Mouse (Mus musculus): ENCODE measurements around the gene Hic2.

The Hic2 gene

GRCm38 (mm10) chr16:17271856-17272255, 38.5 kb downstream of the Hic2 start:
- in situ Hi-C loops (cut with MboI; ENCODE audit: low sequenced_read_pairs): no loop called here

- in situ Hi-C loops (cut with MboI; ENCODE audit: low sequenced_read_pairs): no loop called here
These were observed 42.3 kb downstream of the Hic2 start, which contains the start of gene Tmem191c for GRCm38 (mm10) chr16:17275721-17276120. Tmem191c (plus strand) TSS chr16:17276077.

- in situ Hi-C loops (cut with MboI; ENCODE audit: low sequenced_read_pairs): no loop called here
These were observed 43.1 kb downstream of the Hic2 start for GRCm38 (mm10) chr16:17276164-17277151.

- in situ Hi-C loops (cut with MboI; ENCODE audit: low sequenced_read_pairs): no loop called here
These were observed 44.2 kb downstream of the Hic2 start for GRCm38 (mm10) chr16:17277342-17278211.

GRCm38 (mm10) chr16:17280471-17280870, 47.1 kb downstream of the Hic2 start:
- in situ Hi-C loops (cut with MboI; ENCODE audit: low sequenced_read_pairs): loop anchor here (10.0 kb wide), 1 partner anchor 156 kb away; the partner anchor contains the start of gene 2610318N02Rik

GRCm38 (mm10) chr16:17283151-17283550, 49.8 kb downstream of the Hic2 start:
- in situ Hi-C loops (cut with MboI; ENCODE audit: low sequenced_read_pairs): loop anchor here (10.0 kb wide), 1 partner anchor 158 kb away; the partner anchor contains the start of gene 2610318N02Rik

- in situ Hi-C loops (cut with MboI; ENCODE audit: low sequenced_read_pairs): loop anchor here (10.0 kb wide), 1 partner anchor 162 kb away; the partner anchor contains the start of gene 2610318N02Rik
These were observed 53.7 kb downstream of the Hic2 start for GRCm38 (mm10) chr16:17287103-17287502.

- in situ Hi-C loops (cut with MboI; ENCODE audit: low sequenced_read_pairs): no loop called here
These were observed 57.6 kb downstream of the Hic2 start for GRCm38 (mm10) chr16:17291016-17291415.

- in situ Hi-C loops (cut with MboI; ENCODE audit: low sequenced_read_pairs): no loop called here
These were observed 59.4 kb downstream of the Hic2 start for GRCm38 (mm10) chr16:17292751-17293150.

GRCm38 (mm10) chr16:17300818-17301217, 67.4 kb downstream of the Hic2 start:
- in situ Hi-C loops (cut with MboI; ENCODE audit: low sequenced_read_pairs): no loop called here

- in situ Hi-C loops (cut with MboI; ENCODE audit: low sequenced_read_pairs): no loop called here
These were observed 70.3 kb downstream of the Hic2 start for GRCm38 (mm10) chr16:17303521-17304245.

GRCm38 (mm10) chr16:17307461-17307860, 74.1 kb downstream of the Hic2 start:
- in situ Hi-C loops (cut with MboI; ENCODE audit: low sequenced_read_pairs): no loop called here

- in situ Hi-C loops (cut with MboI; ENCODE audit: low sequenced_read_pairs): no loop called here
These were observed 75.7 kb downstream of the Hic2 start for GRCm38 (mm10) chr16:17309036-17309435.

GRCm38 (mm10) chr16:17312531-17312930, 79.2 kb downstream of the Hic2 start:
- in situ Hi-C loops (cut with MboI; ENCODE audit: low sequenced_read_pairs): no loop called here
